Mouse (Mus musculus) kidney, postnatal 25 days (tissue): ENCODE data around the gene App.
A peak's percentile ranks its signal among the peaks of the same experiment; 100 is the strongest.

Source experiments
- DNase-seq, 2 experiments: peaks; one replicate each; pipeline ENCODE4 v3.0.0; 2021; ENCODE audit warnings: mixed read lengths in 2 of 2

Gene App

GRCm38 (mm10) chr16:85150902-85151301 is 22.7 kb downstream of the App start:
- no peak for DNase-seq

GRCm38 (mm10) chr16:85149509-85149871 is 24.1 kb downstream of the App start:
- no peak for DNase-seq

GRCm38 (mm10) chr16:85148615-85149508 is 24.7 kb downstream of the App start:
- DNase-seq = peak; percentile 75 to 89

- DNase-seq = no peak
These were observed 26.1 kb downstream of the App start for GRCm38 (mm10) chr16:85147440-85147839.

GRCm38 (mm10) chr16:85145771-85146178 is 27.8 kb downstream of the App start:
- DNase-seq = peak in 1 of 2 experiments; percentile 55

- DNase-seq = no peak
These were observed 28.2 kb downstream of the App start for GRCm38 (mm10) chr16:85145369-85145768.

- no peak for DNase-seq
These were observed 29.2 kb downstream of the App start for GRCm38 (mm10) chr16:85144401-85144800.

GRCm38 (mm10) chr16:85143863-85144262 is 29.7 kb downstream of the App start:
- no peak for DNase-seq

GRCm38 (mm10) chr16:85143188-85143587 is 30.4 kb downstream of the App start:
- no peak for DNase-seq

GRCm38 (mm10) chr16:85141404-85141803 is 32.2 kb downstream of the App start:
- DNase-seq = no peak

GRCm38 (mm10) chr16:85139178-85139604 is 34.4 kb downstream of the App start:
- no peak for DNase-seq

GRCm38 (mm10) chr16:85137348-85137747 is 36.2 kb downstream of the App start:
- DNase-seq = no peak

- no peak for DNase-seq
These were observed 37.5 kb downstream of the App start for GRCm38 (mm10) chr16:85136046-85136445.

- peak; percentile 72 to 88 for DNase-seq
These were observed 40.1 kb downstream of the App start for GRCm38 (mm10) chr16:85133468-85133881.

- DNase-seq = no peak
These were observed 40.5 kb downstream of the App start for GRCm38 (mm10) chr16:85133057-85133456.

- no peak for DNase-seq
These were observed 41.4 kb downstream of the App start for GRCm38 (mm10) chr16:85132182-85132581.

- no peak for DNase-seq
These were observed 42.6 kb downstream of the App start for GRCm38 (mm10) chr16:85130861-85131556.

- DNase-seq = no peak
These were observed 44.6 kb downstream of the App start for GRCm38 (mm10) chr16:85128693-85129657.

- no peak for DNase-seq
These were observed 45.3 kb downstream of the App start for GRCm38 (mm10) chr16:85128347-85128664.

- DNase-seq = no peak
These were observed 45.8 kb downstream of the App start for GRCm38 (mm10) chr16:85127661-85128346.

GRCm38 (mm10) chr16:85124649-85125048 is 48.9 kb downstream of the App start:
- DNase-seq = no peak

GRCm38 (mm10) chr16:85121983-85122382 is 51.6 kb downstream of the App start:
- DNase-seq = no peak
